Mouse (Mus musculus): ENCODE measurements around the gene Mill2. TPM values are rescaled to one million over a fixed set of nuclear protein-coding genes. Genes with fewer than 3 reads are reported as not detected.
"Not testable (repeated sequence)": the region's sequence is repeated elsewhere in the genome, so short reads cannot be mapped to it uniquely, and the experiment has no call there.

Mill2 gene
- total RNA-seq (2021) = 1 to 10 TPM; 2.4 to 4.0 TPM
- long read RNA-seq, experiment 1, partial matches to known transcripts = 0 of 1 reads
- long read RNA-seq, experiment 1, other reads (novel, unspliced or antisense) = 1 of 1 reads
- long read RNA-seq, experiment 2, partial matches to known transcripts = 0 of 5 reads
- long read RNA-seq, experiment 2, other reads (novel, unspliced or antisense) = 2 of 5 reads

GRCm38 (mm10) chr7:18839865-18840264 lies at the start of gene Mill2:
TSS of gene Mill2 (plus strand) at chr7:18839966.
- intact Hi-C loops (cut with DNase I) = no loop called here
- DNase-seq = peak; percentile 26
- peak within 1 kb of the TSS; percentile 79 for H3K4me3 ChIP-seq
- peak within 1 kb of the TSS; percentile 92 for H3K27ac ChIP-seq
- TF ChIP-seq CTCF (IDR thresholded peaks at IDR 0.05) = no peak

GRCm38 (mm10) chr7:18790671-18791070 lies 49.1 kb upstream of the Mill2 start:
- intact Hi-C loops (cut with DNase I) = not testable (repeated sequence)

GRCm38 (mm10) chr7:18798420-18798819 lies 41.3 kb upstream of the Mill2 start, which contains the start of gene Psg19:
TSS of gene Psg19 (minus strand) at chr7:18798520.
- intact Hi-C loops (cut with DNase I) = no loop called here
- no peak within 1 kb of the TSS for H3K4me3 ChIP-seq
- no peak for DNase-seq
- no peak within 1 kb of the TSS for H3K27ac ChIP-seq
- TF ChIP-seq CTCF (IDR thresholded peaks at IDR 0.05) = no peak

More at GRCm38 (mm10) chr7:18790671-18791070, 49.1 kb upstream of the Mill2 start:
- not testable (repeated sequence) for H3K27ac ChIP-seq, DNase-seq, H3K4me3 ChIP-seq

GRCm38 (mm10) chr7:18799129-18799528 lies 40.6 kb upstream of the Mill2 start:
- Histone ChIP-seq H3K4me3 (no peak overlapping the region), H3K27ac (no peak overlapping the region)
- DNase-seq = no peak
- intact Hi-C loops (cut with DNase I) = no loop called here
- TF ChIP-seq CTCF (IDR thresholded peaks at IDR 0.05) = peak; percentile 27; the same call in 1 of the 2 replicates

- no peak overlapping the region for H3K4me3 ChIP-seq
- no peak overlapping the region for H3K27ac ChIP-seq
- intact Hi-C loops (cut with DNase I) = no loop called here
- DNase-seq = no peak
- TF ChIP-seq CTCF (IDR thresholded peaks at IDR 0.05) = no peak
These were observed 36.2 kb upstream of the Mill2 start for GRCm38 (mm10) chr7:18803526-18803925.

GRCm38 (mm10) chr7:18818301-18818700 lies 21.5 kb upstream of the Mill2 start:
- Histone ChIP-seq H3K4me3 (no peak overlapping the region), H3K27ac (no peak overlapping the region)
- intact Hi-C loops (cut with DNase I) = no loop called here
- TF ChIP-seq CTCF (IDR thresholded peaks at IDR 0.05) = no peak
- DNase-seq = no peak

- intact Hi-C loops (cut with DNase I) = no loop called here
- no peak for DNase-seq
- TF ChIP-seq CTCF (IDR thresholded peaks at IDR 0.05) = no peak
- Histone ChIP-seq H3K27ac (no peak within 1 kb of the TSS), H3K4me3 (no peak within 1 kb of the TSS)
These were observed 18.3 kb upstream of the Mill2 start, which contains the start of gene Psg17 for GRCm38 (mm10) chr7:18821507-18821906. TSS of gene Psg17 (minus strand) at chr7:18821607.

- intact Hi-C loops (cut with DNase I) = loop anchor here (2.0 kb wide), 1 partner anchor 45 kb away; no protein-coding TSS in a partner anchor
- no peak for TF ChIP-seq CTCF (IDR thresholded peaks at IDR 0.05)
- no peak for DNase-seq
- no peak overlapping the region for H3K27ac ChIP-seq
- no peak overlapping the region for H3K4me3 ChIP-seq
These were observed 11.8 kb upstream of the Mill2 start for GRCm38 (mm10) chr7:18827792-18828546.

- no peak overlapping the region for H3K4me3 ChIP-seq
- no peak overlapping the region for H3K27ac ChIP-seq
- DNase-seq = no peak
- peak; percentile 63 for TF ChIP-seq CTCF (IDR thresholded peaks at IDR 0.05)
- intact Hi-C loops (cut with DNase I) = loop anchor here (2.0 kb wide), 1 partner anchor 44 kb away; no protein-coding TSS in a partner anchor
These were observed 11.2 kb upstream of the Mill2 start for GRCm38 (mm10) chr7:18828592-18828991.

GRCm38 (mm10) chr7:18829545-18829944 lies 10.2 kb upstream of the Mill2 start:
- no peak for DNase-seq
- intact Hi-C loops (cut with DNase I) = loop anchor here (2.0 kb wide), 1 partner anchor 43 kb away; no protein-coding TSS in a partner anchor
- TF ChIP-seq CTCF (IDR thresholded peaks at IDR 0.05) = no peak

GRCm38 (mm10) chr7:18832298-18832697 lies 7.5 kb upstream of the Mill2 start:
- intact Hi-C loops (cut with DNase I) = no loop called here
- DNase-seq = no peak
- peak; percentile 45; the same call in 1 of the 2 replicates for TF ChIP-seq CTCF (IDR thresholded peaks at IDR 0.05)
- H3K4me3 ChIP-seq = no peak overlapping the region
- no peak overlapping the region for H3K27ac ChIP-seq

More at GRCm38 (mm10) chr7:18829545-18829944, 10.2 kb upstream of the Mill2 start:
- H3K4me3 ChIP-seq = no peak overlapping the region
- no peak overlapping the region for H3K27ac ChIP-seq

GRCm38 (mm10) chr7:18840386-18841173 lies 814 bp downstream of the Mill2 start:
- TF ChIP-seq CTCF (IDR thresholded peaks at IDR 0.05) = no peak
- peak; percentile 64 for DNase-seq
- peak overlapping the region; percentile 79 for H3K4me3 ChIP-seq
- H3K27ac ChIP-seq = peak overlapping the region; percentile 92
- intact Hi-C loops (cut with DNase I) = no loop called here

Measured in gastrocnemius, adult 2 months (tissue).